Mouse (Mus musculus) E14TG2a.4 (cell line): ENCODE measurements around the gene Gnas.

Source experiments
- CTCF ChIP-seq: conservative IDR thresholded peaks from 2 replicates; pipeline ENCODE4 v1.5.1; 2014; ENCODE audit warnings: low read length
- NANOG ChIP-seq: IDR thresholded peaks from 2 replicates; pipeline ENCODE4 v1.6.1; 2014; ENCODE audit warnings: borderline replicate concordance, low read length, mixed read lengths
- POU5F1 ChIP-seq: IDR thresholded peaks from 2 replicates; pipeline ENCODE4 v1.6.1; 2014; ENCODE audit warnings: low read length, borderline replicate concordance

GRCm38 (mm10) chr2:174298471-174298870 lies 14.4 kb downstream of the Gnas start:
- TF ChIP-seq CTCF: no peak
- no peak for TF ChIP-seq POU5F1
- TF ChIP-seq NANOG: no peak
